Mouse (Mus musculus): Measurements from ENCODE around the gene Nos1ap.

- no peak for TF ChIP-seq POLR2A (IDR thresholded peaks at IDR 0.05; ENCODE audit: low read depth, low read length)
- TF ChIP-seq CTCF (IDR thresholded peaks at IDR 0.05; ENCODE audit: borderline replicate concordance, insufficient read depth, low read length) = no peak
Observed at GRCm38 (mm10) chr1:170583925-170584324, 5.7 kb downstream of the Nos1ap start.

All from embryonic fibroblast, embryonic 13.5 days (primary cell).